ENCODE assay signal across 13 mouse cellular contexts in the genomic region with DNA sequence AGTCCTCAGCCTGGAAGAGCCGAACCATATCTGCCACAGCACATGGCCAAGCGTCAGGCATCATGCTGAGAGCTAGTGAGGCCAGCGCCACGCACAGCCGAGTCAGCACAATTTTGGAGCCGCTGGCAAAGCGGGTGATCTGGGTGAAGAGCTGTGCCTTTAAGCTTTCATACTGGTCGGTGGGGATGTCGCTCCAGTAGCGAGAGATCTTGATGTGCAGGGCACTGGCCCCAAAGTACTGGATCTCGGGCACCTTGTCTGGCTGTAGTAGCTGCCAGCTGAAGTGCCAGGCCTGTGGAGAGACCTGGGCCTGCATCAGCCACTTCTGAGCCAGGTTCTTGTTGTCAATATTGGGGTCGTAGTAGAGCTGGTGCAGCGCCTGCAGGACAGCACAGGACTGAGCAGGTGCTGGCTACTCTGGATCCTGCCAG. TPM values are rescaled to one million over a fixed set of nuclear protein-coding genes. Genes with fewer than 3 reads are reported as not detected.
DNase-seq lines count a peak whose midpoint lies in the region; ATAC-seq lines count a peak whose summit lies in the region.
"Had no signal": no experiment of that assay in that cellular context is flagged by ENCODE, and none has a peak within 500 bp of the region (broad histone marks: within the 10 kb centered on the region; RNA-seq: fewer than 3 reads in every experiment).

No protein-coding gene starts in this region.

- H3K4me3 ChIP-seq in hindbrain, embryonic 10.5 days = peak overlapping the region; percentile 73; the same call in 1 of the 2 replicates
- H3K4me3 ChIP-seq in hindbrain, embryonic 11.5 days (ENCODE audit: low read depth, low read length) = no peak overlapping the region
- H3K4me3 ChIP-seq in hindbrain, embryonic 14.5 days (replicated peaks; ENCODE audit: low read length) = no peak overlapping the region

- H3K4me1 ChIP-seq in hindbrain, embryonic 10.5 days (replicated peaks) = peaks cover 69% of the 10 kb centered on the region
- peaks cover 9% of the 10 kb centered on the region; the same call in 1 of the 2 replicates for H3K4me1 ChIP-seq in hindbrain, embryonic 11.5 days (replicated peaks; ENCODE audit: control insufficient read depth, insufficient read depth, low read length)
- peaks cover 61% of the 10 kb centered on the region for H3K4me1 ChIP-seq in hindbrain, embryonic 14.5 days (replicated peaks; ENCODE audit: control insufficient read depth, insufficient read depth, low read length)

- 93% methylated on average over 13 of the region's 13 CpGs for WGBS in hindbrain, embryonic 10.5 days
- WGBS in hindbrain, embryonic 11.5 days = 87% methylated on average over 13 of the region's 13 CpGs
- 90% methylated on average over 13 of the region's 13 CpGs for WGBS in hindbrain, embryonic 14.5 days

- H3K9me3 ChIP-seq in hindbrain, embryonic 10.5 days = no peaks in the 10 kb centered on the region
- no peaks in the 10 kb centered on the region for H3K9me3 ChIP-seq in hindbrain, embryonic 11.5 days (ENCODE audit: control insufficient read depth, low read length)
- no peaks in the 10 kb centered on the region for H3K9me3 ChIP-seq in hindbrain, embryonic 14.5 days (ENCODE audit: control insufficient read depth, low read length)
- H3K9me3 ChIP-seq: limb, embryonic 15.5 days had no signal

- no peak overlapping the region for H3K4me2 ChIP-seq in hindbrain, embryonic 11.5 days (replicated peaks; ENCODE audit: low read depth, low read length)
- peak overlapping the region; percentile 98; the same call in 1 of the 2 replicates for H3K4me2 ChIP-seq in hindbrain, embryonic 14.5 days (replicated peaks)
- H3K4me2 ChIP-seq: limb, embryonic 15.5 days; midbrain, embryonic 11.5 days had no signal

- no peak for DNase-seq in hindbrain, embryonic 10.5 days (ENCODE audit: low spot score)
- DNase-seq in hindbrain, embryonic 11.5 days (ENCODE audit: low spot score) = no peak
- peak; percentile 62 for DNase-seq in cerebellum, adult 11 months
- peak; percentile 80 for DNase-seq in cerebellum, adult 9-11 months
- DNase-seq in hindbrain, embryonic 14.5 days (ENCODE audit: low spot score) = no peak
- no peak for DNase-seq in lung, postnatal 25 days (ENCODE audit: low spot score)
- no peak for DNase-seq in Muller cell, postnatal 12 days (ENCODE audit: inconsistent ontology term)
- DNase-seq: adrenal gland, postnatal 25 days; heart, postnatal 4 days had no signal

- peaks cover 54% of the 10 kb centered on the region for H3K36me3 ChIP-seq in hindbrain, embryonic 10.5 days
- no peaks in the 10 kb centered on the region for H3K36me3 ChIP-seq in hindbrain, embryonic 11.5 days (ENCODE audit: control insufficient read depth, insufficient read depth, low read length)
- peaks cover 23% of the 10 kb centered on the region for H3K36me3 ChIP-seq in hindbrain, embryonic 14.5 days (replicated peaks; ENCODE audit: control insufficient read depth, insufficient read depth)

- ATAC-seq in hindbrain, embryonic 11.5 days (ENCODE audit: low FRiP score) = no peak
- no peak for ATAC-seq in hindbrain, embryonic 14.5 days (ENCODE audit: low FRiP score)
- ATAC-seq in monocyte, adult 5-6 weeks (replicated peaks; ENCODE audit: insufficient number of reproducible peaks, low FRiP score, low TSS enrichment, poor library complexity, severe bottlenecking) = no peak

- no peak overlapping the region for H3K9ac ChIP-seq in hindbrain, embryonic 11.5 days (ENCODE audit: low read depth, low read length)
- peak overlapping the region; percentile 26; the same call in 1 of the 2 replicates for H3K9ac ChIP-seq in hindbrain, embryonic 14.5 days
- H3K9ac ChIP-seq: limb, embryonic 15.5 days had no signal

- H3K27me3 ChIP-seq in hindbrain, embryonic 10.5 days (ENCODE audit: insufficient read depth, poor library complexity, severe bottlenecking) = no peaks in the 10 kb centered on the region
- no peaks in the 10 kb centered on the region for H3K27me3 ChIP-seq in hindbrain, embryonic 11.5 days (ENCODE audit: control insufficient read depth, insufficient read depth, low read length)
- no peaks in the 10 kb centered on the region for H3K27me3 ChIP-seq in hindbrain, embryonic 14.5 days (ENCODE audit: control insufficient read depth, insufficient read depth, low read length)
- H3K27me3 ChIP-seq: limb, embryonic 15.5 days had no signal

- no peak overlapping the region for H3K27ac ChIP-seq in hindbrain, embryonic 10.5 days
- no peak overlapping the region for H3K27ac ChIP-seq in hindbrain, embryonic 11.5 days (ENCODE audit: low read depth, low read length)
- no peak overlapping the region for H3K27ac ChIP-seq in hindbrain, embryonic 14.5 days
- H3K27ac ChIP-seq: kidney, postnatal 0 days; limb, embryonic 15.5 days had no signal

RNA-seq across cellular contexts. Expression of a gene that starts 2.7 kb away (rescaled TPM):
- 71.1 and 79.5 TPM in 2 replicates for polyA plus RNA-seq in hindbrain, embryonic 10.5 days (2016; fragmentation: Nextera tagmentation; extraction: Ambion mirVana)
- 43.8 and 54.5 TPM in 2 replicates for polyA plus RNA-seq in hindbrain, embryonic 11.5 days (2014; fragmentation: Nextera tagmentation; extraction: Ambion mirVana)
- polyA plus RNA-seq in hindbrain, embryonic 14.5 days (2014; fragmentation: Nextera tagmentation; extraction: Ambion mirVana) = 55.1 and 56.5 TPM in 2 replicates
- total RNA-seq in monocyte, adult 5-6 weeks (2017) = 4.4 to 15.6 TPM (median 7.5 TPM) in 3 replicates

RNA-seq across cellular contexts. Expression of a gene that starts 17.4 kb away (rescaled TPM):
- polyA plus RNA-seq in hindbrain, embryonic 10.5 days (2016; fragmentation: Nextera tagmentation; extraction: Ambion mirVana) = 1.4 and 1.8 TPM in 2 replicates
- polyA plus RNA-seq in hindbrain, embryonic 11.5 days (2014; fragmentation: Nextera tagmentation; extraction: Ambion mirVana) = 1.6 and 1.8 TPM in 2 replicates
- polyA plus RNA-seq in hindbrain, embryonic 14.5 days (2014; fragmentation: Nextera tagmentation; extraction: Ambion mirVana) = 0.95 and 0.96 TPM in 2 replicates
- not detected in 3 replicates for total RNA-seq in monocyte, adult 5-6 weeks (2017)

RNA-seq across cellular contexts. Expression of a gene that starts 20.3 kb away (rescaled TPM):
- polyA plus RNA-seq in hindbrain, embryonic 10.5 days (2016; fragmentation: Nextera tagmentation; extraction: Ambion mirVana) = 27.1 and 27.5 TPM in 2 replicates
- polyA plus RNA-seq in hindbrain, embryonic 11.5 days (2014; fragmentation: Nextera tagmentation; extraction: Ambion mirVana) = 21.0 and 26.8 TPM in 2 replicates
- polyA plus RNA-seq in hindbrain, embryonic 14.5 days (2014; fragmentation: Nextera tagmentation; extraction: Ambion mirVana) = 22.9 and 25.1 TPM in 2 replicates
- total RNA-seq in monocyte, adult 5-6 weeks (2017) = 2.1 to 15.0 TPM (median 4.2 TPM) in 3 replicates

RNA-seq across cellular contexts. Expression of a gene that starts 25.0 kb away (rescaled TPM):
- polyA plus RNA-seq in hindbrain, embryonic 10.5 days (2016; fragmentation: Nextera tagmentation; extraction: Ambion mirVana) = 208 and 263 TPM in 2 replicates
- 233 and 246 TPM in 2 replicates for polyA plus RNA-seq in hindbrain, embryonic 11.5 days (2014; fragmentation: Nextera tagmentation; extraction: Ambion mirVana)
- 589 and 599 TPM in 2 replicates for polyA plus RNA-seq in hindbrain, embryonic 14.5 days (2014; fragmentation: Nextera tagmentation; extraction: Ambion mirVana)
- 121 to 188 TPM (median 178 TPM) in 3 replicates for total RNA-seq in monocyte, adult 5-6 weeks (2017)

RNA-seq across cellular contexts. Expression of a gene that starts 28.9 kb away (rescaled TPM):
- polyA plus RNA-seq in hindbrain, embryonic 10.5 days (2016; fragmentation: Nextera tagmentation; extraction: Ambion mirVana) = 22.7 and 31.7 TPM in 2 replicates
- 27.3 and 27.9 TPM in 2 replicates for polyA plus RNA-seq in hindbrain, embryonic 11.5 days (2014; fragmentation: Nextera tagmentation; extraction: Ambion mirVana)
- polyA plus RNA-seq in hindbrain, embryonic 14.5 days (2014; fragmentation: Nextera tagmentation; extraction: Ambion mirVana) = 78.0 and 81.4 TPM in 2 replicates
- total RNA-seq in monocyte, adult 5-6 weeks (2017) = not detected in 3 replicates

Comparison
In these comparisons a context has a peak if more than half of its experiments do, and no peak if none do; other contexts are left out.
1. DNase-seq: peak in cerebellum, adult 11 months (single experiment) and cerebellum, adult 9-11 months (single experiment); none in hindbrain, embryonic 10.5 days (single experiment), hindbrain, embryonic 11.5 days (single experiment), hindbrain, embryonic 14.5 days (single experiment), lung, postnatal 25 days (single experiment) and Muller cell, postnatal 12 days (single experiment).